Mouse (Mus musculus): Measurements from ENCODE around the gene Ppp1r10. TPM values are rescaled to one million over a fixed set of nuclear protein-coding genes. Genes with fewer than 3 reads are reported as not detected.
A peak's percentile ranks its signal among the peaks of the same experiment; 100 is the strongest.
"Not testable (repeated sequence)": the region's sequence is repeated elsewhere in the genome, so short reads cannot be mapped to it uniquely, and the experiment has no call there.

Gene Ppp1r10
- total RNA-seq, 2 experiments from 2014 or later: 17.7 to 25.5 TPM

DNA sequence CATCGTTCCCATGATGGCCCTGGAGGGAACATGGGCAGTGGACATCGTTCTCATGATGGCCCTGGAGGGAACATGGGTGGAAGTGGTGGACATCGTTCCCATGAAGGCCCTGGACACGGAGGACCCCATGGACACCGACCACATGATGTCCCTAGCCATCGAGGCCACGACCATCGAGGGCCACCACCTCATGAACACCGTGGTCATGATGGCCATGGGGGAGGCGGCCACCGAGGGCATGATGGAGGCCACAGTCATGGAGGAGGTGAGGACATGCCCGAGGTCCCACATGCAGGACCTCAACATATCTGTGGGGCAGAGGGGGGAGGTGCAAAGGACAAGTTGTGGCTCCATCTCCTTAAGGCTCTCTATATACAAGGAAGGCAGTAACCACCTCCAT is 14.4 kb downstream of the Ppp1r10 start:
- DNase-seq: no peak

GRCm38 (mm10) chr17:35932608-35933007 is 16.4 kb downstream of the Ppp1r10 start:
- no peak for DNase-seq

- not testable (repeated sequence) for DNase-seq
Measured at GRCm38 (mm10) chr17:35935763-35936162, 19.5 kb downstream of the Ppp1r10 start.

DNA sequence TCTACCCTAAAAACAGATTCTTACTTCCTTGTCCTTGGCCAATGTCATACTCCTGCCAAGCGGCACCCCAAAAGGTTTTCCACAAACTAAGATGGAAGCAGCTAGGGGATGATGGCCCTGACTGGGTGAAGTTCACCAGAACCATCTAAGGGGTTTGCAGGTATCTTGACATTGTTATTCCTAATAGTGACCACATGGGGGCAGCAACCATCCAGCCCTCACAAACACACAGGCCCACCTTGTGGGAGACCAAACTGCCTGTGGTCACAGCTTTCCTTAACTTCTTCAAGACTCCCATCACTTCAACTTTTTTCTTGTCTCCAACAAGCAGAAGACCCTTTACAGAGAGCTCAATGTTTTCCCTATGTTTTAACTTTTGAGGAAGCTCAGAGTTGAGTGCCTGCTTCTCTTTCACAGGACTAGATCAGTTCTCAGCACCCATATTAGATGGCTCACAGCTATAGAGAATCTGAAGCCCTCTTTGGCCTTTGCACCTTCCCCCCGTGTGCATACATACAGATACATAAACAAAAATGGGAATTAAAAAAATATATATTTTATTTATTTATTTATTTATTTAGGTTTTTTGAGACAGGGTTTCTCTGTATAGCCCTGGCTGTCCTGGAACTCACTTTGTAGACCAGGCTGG is 21.6 kb downstream of the Ppp1r10 start:
- DNase-seq: no peak

DNA sequence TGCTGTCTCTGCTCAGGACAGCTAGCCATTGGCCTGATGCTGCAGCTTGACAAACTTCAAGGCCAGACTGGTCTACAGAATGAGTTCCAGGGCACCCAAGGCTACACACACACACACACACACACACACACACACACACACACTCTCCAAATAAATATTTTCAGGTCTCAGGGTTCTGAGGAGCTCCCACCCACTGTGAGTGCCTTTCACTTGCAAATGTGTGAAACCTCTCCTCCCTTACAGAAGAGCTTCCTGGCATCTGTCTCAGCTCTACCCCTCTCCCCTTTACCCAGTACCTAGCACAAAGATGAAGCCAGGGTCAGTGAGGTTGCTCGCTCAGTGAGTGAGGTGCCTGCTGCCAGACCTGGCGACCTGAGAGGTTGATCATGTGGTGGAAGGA is 22.9 kb downstream of the Ppp1r10 start:
- DNase-seq: no peak

DNA sequence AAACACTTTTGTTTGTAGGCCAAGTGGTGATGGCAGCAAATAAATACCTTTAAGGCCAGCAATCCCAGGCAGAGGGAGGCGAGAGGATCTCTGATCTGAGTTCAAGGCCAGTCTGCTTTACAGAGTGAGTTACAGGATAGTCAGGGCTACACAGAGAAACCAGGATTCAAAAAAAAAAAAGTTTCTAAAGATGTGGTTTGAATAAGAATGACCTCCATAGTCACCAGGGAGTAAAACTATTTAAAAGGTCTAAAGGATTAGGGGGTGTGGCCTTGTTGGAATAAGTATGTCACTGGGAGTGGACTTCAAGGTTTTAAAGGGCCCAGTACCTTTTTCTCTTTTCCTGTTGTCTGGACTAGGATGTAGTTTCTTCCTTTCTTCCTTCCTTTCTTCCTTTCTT is 23.7 kb downstream of the Ppp1r10 start:
- DNase-seq: no peak

GRCm38 (mm10) chr17:35950946-35951345 is 34.7 kb downstream of the Ppp1r10 start:
- DNase-seq: not testable (repeated sequence)

- DNase-seq: not testable (repeated sequence)
Measured at GRCm38 (mm10) chr17:35952559-35952958, 36.3 kb downstream of the Ppp1r10 start.

GRCm38 (mm10) chr17:35954665-35955064 is 38.4 kb downstream of the Ppp1r10 start:
- DNase-seq: no peak

DNA sequence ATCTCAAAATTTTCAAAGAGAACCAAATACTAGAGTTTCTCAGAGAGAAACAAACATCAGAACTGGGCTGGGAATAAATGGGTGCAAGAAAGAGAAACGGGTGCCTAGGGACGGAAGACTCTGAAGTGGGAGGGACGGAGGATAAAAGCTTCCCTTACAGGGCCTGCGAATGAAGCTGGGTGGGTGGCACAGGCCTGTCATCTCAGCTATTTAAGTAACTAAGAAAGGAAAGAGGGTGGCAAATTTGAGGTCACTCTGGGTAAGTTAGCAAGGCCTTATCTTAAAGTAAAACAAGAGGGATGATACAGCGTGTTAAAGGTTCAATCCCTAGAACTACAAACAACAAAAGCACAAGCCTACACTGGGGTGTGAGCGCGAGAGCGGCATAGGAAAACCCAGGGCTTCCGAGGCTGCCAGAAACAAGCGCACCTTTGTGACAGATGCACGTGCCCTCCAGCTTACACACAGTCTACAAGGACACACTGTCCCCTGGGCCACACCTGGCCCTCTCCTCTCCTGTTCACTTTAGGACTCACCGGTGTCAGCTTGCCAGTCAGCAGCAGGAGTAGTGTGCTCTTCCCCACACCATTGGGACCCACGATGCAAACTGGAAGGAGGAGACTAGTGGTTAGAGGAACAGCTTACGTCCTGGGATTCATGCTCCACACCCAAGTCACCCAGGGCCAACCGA is 42.4 kb downstream of the Ppp1r10 start:
- DNase-seq: no peak

- no peak for DNase-seq
Measured at GRCm38 (mm10) chr17:35963279-35963678, 47.0 kb downstream of the Ppp1r10 start.

- DNase-seq: no peak
Measured at GRCm38 (mm10) chr17:35967621-35968020, 51.4 kb downstream of the Ppp1r10 start.

- peak; percentile 96 for DNase-seq
Measured at GRCm38 (mm10) chr17:35969418-35970389, 53.5 kb downstream of the Ppp1r10 start, which contains the start of gene Abcf1. Abcf1 (minus strand) TSS chr17:35969761.

DNA sequence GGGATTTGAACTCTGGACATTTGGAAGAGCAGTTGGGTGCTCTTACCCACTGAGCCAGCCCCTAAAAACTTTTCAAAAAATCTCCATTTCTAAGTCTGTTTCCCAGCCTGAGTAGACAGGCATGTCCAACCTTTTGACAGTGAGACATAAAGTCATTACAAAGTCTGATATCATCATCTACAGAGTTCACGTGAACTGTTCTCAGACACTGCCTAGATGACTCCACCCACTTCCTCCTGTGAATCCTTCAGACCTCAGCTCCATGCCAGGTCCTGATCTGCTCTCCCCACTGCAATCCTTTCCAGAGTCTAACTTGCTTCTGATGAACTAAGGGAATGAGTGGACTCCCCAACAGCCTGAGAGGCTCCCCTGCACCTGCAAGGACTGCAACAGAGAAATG is 55.9 kb downstream of the Ppp1r10 start:
- DNase-seq: no peak

DNA sequence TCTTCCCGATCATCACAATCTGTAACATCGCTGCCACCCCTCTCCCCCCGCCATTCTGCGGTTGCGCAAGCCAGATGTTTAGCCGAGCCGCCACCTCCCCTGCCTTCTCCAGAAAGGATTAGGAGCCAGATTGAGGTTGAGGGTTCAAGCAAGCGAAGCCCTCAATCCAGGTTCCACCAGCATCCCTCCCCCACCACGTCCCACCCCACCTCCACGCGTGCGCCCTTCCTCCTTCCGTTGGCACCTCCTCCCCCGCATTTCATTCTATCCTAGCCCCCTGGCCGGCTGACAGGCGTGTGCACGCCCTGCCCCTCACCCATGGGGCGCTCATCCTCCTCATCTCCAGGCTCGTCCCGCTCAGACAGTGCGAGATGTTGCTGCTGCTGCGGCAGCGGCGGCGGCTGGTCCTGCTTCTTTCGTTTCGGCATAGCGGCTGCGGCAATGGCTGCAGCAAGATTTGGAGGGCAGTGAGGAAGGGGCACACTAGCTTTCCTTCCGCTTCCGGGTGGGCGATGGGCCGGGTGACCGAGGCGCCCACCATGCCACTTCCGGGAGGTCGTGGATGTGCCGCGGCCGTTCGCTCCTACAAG is 62.7 kb downstream of the Ppp1r10 start:
- peak; percentile 19 for DNase-seq

DNA sequence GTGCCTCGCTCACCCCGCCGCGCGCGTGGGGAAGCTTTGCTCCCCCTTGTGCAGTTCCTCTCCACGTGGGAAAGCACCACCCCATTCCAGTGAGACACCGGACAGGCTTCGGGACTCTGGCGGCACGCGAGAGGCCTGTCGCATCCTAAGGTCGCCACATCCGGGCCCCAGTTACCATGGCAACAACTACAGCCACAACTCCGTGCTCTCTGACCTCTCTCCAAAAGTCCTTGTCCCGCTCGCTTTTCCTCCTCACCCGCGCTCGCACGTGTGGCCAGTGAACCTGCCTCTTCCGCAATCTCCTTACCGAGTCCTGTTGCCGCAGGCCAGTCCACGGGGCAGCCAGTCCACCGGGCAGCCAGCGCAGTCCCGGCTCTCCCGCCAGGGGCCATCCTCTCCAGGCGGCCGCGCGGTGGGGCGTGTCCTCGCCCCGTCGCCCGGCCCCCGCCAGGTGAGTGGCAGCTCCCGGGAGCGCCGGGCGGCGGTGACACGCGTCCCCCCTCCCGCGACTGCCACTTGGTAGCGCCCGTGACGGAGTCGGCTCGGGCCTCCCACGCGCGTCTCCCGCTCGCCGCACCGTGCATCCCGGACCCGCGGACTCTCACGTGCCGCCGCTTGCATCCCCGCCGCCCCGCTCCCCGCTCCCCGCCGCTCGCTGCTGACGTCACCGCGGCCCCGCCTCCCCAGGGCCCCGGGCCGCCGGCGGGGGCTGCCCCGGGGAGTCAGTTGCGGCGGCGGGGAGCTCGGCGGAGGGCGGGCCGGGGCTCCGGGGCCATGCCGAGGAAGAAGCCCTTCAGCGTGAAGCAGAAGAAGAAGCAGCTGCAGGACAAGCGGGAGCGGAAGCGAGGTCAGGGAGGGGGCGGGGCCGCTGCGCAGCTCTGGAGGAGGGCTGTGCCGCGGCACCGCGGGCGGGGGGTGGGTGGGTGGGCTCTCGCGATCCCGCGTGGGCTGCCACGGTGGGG is 63.4 kb downstream of the Ppp1r10 start, which contains the start of the genes Gnl1 and Prr3:
Gene Gnl1, plus strand, starts transcription at position 451 of the 962 bp plus-strand sequence.
Gene Prr3, minus strand, starts transcription at position 836 of the 962 bp plus-strand sequence.
- DNase-seq: peak; percentile 89

DNA sequence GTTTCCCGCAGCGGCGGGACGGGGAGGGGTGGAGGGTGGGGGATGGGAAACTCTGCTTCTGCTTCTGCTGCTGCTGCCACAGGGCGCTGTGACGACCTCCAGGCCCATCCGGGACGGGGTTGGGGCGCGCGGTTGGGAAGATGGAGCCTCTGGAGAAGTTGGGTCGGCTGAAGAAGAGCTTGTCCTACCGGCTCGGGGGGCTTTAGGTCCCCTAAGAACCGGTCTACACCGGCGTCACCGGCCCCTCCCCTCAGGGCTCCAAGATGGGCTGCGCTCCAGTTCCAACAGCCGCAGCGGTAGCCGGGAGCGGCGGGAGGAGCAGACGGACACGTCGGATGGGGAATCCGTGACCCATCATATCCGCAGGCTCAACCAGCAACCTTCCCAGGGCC is 64.1 kb downstream of the Ppp1r10 start:
- peak; percentile 58 for DNase-seq

DNA sequence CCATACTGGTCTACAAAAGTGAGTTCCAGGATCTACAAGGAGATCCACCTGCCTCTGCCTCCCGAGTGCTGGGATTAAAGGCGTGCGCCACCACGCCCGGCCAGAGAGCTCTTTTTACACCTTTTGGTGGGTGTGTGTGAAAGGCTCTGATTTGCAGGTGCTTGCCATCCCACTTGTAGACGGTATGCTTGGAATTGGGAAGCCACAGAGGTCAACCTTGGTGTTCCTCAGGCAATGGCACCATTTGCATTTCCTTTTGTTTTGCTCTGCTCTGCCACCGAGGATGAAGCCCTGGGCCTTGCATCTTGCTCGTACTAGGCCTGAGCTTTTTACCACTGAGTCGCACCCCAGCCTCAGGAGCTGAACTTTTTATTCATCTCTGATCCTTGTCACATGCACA is 65.5 kb downstream of the Ppp1r10 start:
- DNase-seq: no peak
